Mouse (Mus musculus) bone marrow macrophage, adult 2 months (primary cell): Measurements from ENCODE around the gene Gm17359.

Experiments used
- CTCF ChIP-seq: IDR thresholded peaks from 2 replicates; pipeline ENCODE4 v1.5.1; 2012; ENCODE audit warnings: low read depth, mild to moderate bottlenecking, low read length, moderate library complexity
- POLR2A ChIP-seq: IDR thresholded peaks from 2 replicates; pipeline ENCODE4 v1.6.1; 2012; ENCODE audit warnings: mild to moderate bottlenecking, low read depth, low read length, borderline replicate concordance

GRCm38 (mm10) chr3:79443850-79444249 lies 107.4 kb downstream of the Gm17359 start:
- no peak for TF ChIP-seq CTCF
- no peak for TF ChIP-seq POLR2A
